24 mouse cellular contexts compared by ENCODE assay signal in the genomic region with DNA sequence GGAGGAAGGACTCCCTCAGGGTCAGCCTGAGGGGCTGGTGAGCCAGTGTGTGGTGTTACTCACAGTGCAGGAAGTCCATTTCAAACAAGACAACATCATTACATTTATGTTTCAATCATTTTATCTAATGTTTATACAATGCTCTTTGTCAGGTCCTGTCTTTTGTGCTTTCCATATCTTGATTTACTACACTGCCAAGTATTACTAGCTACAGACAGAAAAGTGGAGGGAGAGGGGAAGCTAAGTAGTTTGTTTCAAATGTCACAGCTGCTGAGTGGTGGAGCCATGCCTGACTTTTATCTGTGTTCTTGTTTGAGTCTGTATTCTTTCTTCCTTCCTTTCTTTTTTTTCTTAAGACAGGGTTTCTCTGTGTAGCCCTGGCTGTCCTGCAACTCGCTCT. TPM values are rescaled to one million over a fixed set of nuclear protein-coding genes. Genes with fewer than 3 reads are reported as not detected.
DNase-seq lines count a peak whose midpoint lies in the region; ATAC-seq and TF ChIP-seq lines count a peak whose summit lies in the region.
"Had no signal": no experiment of that assay in that cellular context is flagged by ENCODE, and none has a peak within 500 bp of the region (broad histone marks: within the 10 kb centered on the region; RNA-seq: fewer than 3 reads in every experiment).

No protein-coding gene starts in this region.

- no peak for DNase-seq in heart, adult 2 months
- no peak for DNase-seq in heart, adult 9 months (ENCODE audit: low spot score in 2 of 2)
- no peak for DNase-seq in liver, postnatal 0 days
- peak; percentile 54 for DNase-seq in lung, postnatal 0 days (ENCODE audit: low spot score)
- DNase-seq in lung, postnatal 10 days, result no peak
- DNase-seq: adrenal gland, postnatal 10 days; adrenal gland, postnatal 36 days; cerebellum, adult 18-20 months; cerebellum, adult 9-10 months; cerebellum, postnatal 14 days; gastrocnemius, postnatal 10 days; gastrocnemius, postnatal 36 days; heart, postnatal 10 days; heart, postnatal 36 days had no signal

- TF ChIP-seq CTCF in heart, adult 2 months (IDR thresholded peaks at IDR 0.05), result no peak
- no peak for TF ChIP-seq CTCF in liver, postnatal 0 days (IDR thresholded peaks at IDR 0.05; ENCODE audit: low read depth)
- no peak for TF ChIP-seq CTCF in lung, postnatal 0 days (IDR thresholded peaks at IDR 0.05)

- intact Hi-C loops in heart, adult 2 months (cut with DNase I), result no loop called here

- no peak for TF ChIP-seq EP300 in heart, adult 2 months (IDR thresholded peaks at IDR 0.05; ENCODE audit: insufficient read depth, low read depth, low read length)
- no peak for TF ChIP-seq EP300 in liver, postnatal 0 days (IDR thresholded peaks at IDR 0.05; ENCODE audit: low read depth)
- TF ChIP-seq EP300 in lung, postnatal 0 days (IDR thresholded peaks at IDR 0.05), result peak; percentile 82

- 96% methylated on average over 1 of the region's 1 CpGs for WGBS in heart, adult 2 months
- 86% methylated on average over 1 of the region's 1 CpGs for WGBS in liver, embryonic 15.5 days (ENCODE audit: insufficient replicate concordance)
- WGBS in liver, postnatal 0 days (ENCODE audit: insufficient replicate concordance), result 80% methylated on average over 1 of the region's 1 CpGs
- 72% methylated on average over 1 of the region's 1 CpGs for WGBS in lung, postnatal 0 days

- H3K9ac ChIP-seq in heart, adult 2 months (ENCODE audit: low read depth, low read length), result no peak overlapping the region
- H3K9ac ChIP-seq in liver, embryonic 15.5 days, result no peak overlapping the region
- H3K9ac ChIP-seq in liver, postnatal 0 days (replicated peaks), result no peak overlapping the region
- no peak overlapping the region for H3K9ac ChIP-seq in lung, postnatal 0 days (replicated peaks; ENCODE audit: low read depth)
- H3K9ac ChIP-seq: forebrain, embryonic 13.5 days; heart, embryonic 12.5 days; heart, embryonic 15.5 days; hindbrain, embryonic 13.5 days had no signal

- peaks cover 19% of the 10 kb centered on the region for H3K4me1 ChIP-seq in heart, adult 2 months (ENCODE audit: control insufficient read depth, insufficient read depth, low read length)
- H3K4me1 ChIP-seq in liver, embryonic 15.5 days (replicated peaks), result peaks cover 91% of the 10 kb centered on the region
- peaks cover 34% of the 10 kb centered on the region for H3K4me1 ChIP-seq in liver, postnatal 0 days (ENCODE audit: insufficient read depth)
- H3K4me1 ChIP-seq in lung, postnatal 0 days (ENCODE audit: insufficient read depth, low read depth, low read length), result peaks cover 20% of the 10 kb centered on the region

- no peaks in the 10 kb centered on the region for H3K27me3 ChIP-seq in heart, adult 2 months (ENCODE audit: control insufficient read depth, insufficient read depth, low read length)
- no peaks in the 10 kb centered on the region for H3K27me3 ChIP-seq in liver, embryonic 15.5 days
- no peaks in the 10 kb centered on the region for H3K27me3 ChIP-seq in liver, postnatal 0 days (ENCODE audit: insufficient read depth, low read length)
- no peaks in the 10 kb centered on the region for H3K27me3 ChIP-seq in lung, postnatal 0 days (replicated peaks; ENCODE audit: insufficient read depth, low read length)
- H3K27me3 ChIP-seq: forebrain, embryonic 13.5 days; heart, embryonic 12.5 days; heart, embryonic 15.5 days; hindbrain, embryonic 13.5 days; Patski had no signal

- H3K27ac ChIP-seq in heart, adult 2 months, result peak overlapping the region; percentile 20
- peak overlapping the region; percentile 61 for H3K27ac ChIP-seq in liver, embryonic 15.5 days (replicated peaks)
- H3K27ac ChIP-seq in liver, postnatal 0 days (ENCODE audit: low read depth), result no peak overlapping the region
- H3K27ac ChIP-seq in lung, postnatal 0 days (ENCODE audit: low read length), result no peak overlapping the region
- H3K27ac ChIP-seq: forebrain, embryonic 10.5 days; forebrain, embryonic 13.5 days; heart, embryonic 15.5 days; hindbrain, embryonic 10.5 days; hindbrain, embryonic 13.5 days had no signal

- no peak overlapping the region for H3K4me2 ChIP-seq in liver, embryonic 15.5 days
- H3K4me2 ChIP-seq in liver, postnatal 0 days (ENCODE audit: low read depth, low read length), result no peak overlapping the region
- no peak overlapping the region for H3K4me2 ChIP-seq in lung, postnatal 0 days (replicated peaks; ENCODE audit: low read depth, low read length)
- H3K4me2 ChIP-seq: forebrain, embryonic 13.5 days; heart, embryonic 12.5 days; heart, embryonic 15.5 days; hindbrain, embryonic 13.5 days had no signal

- H3K9me3 ChIP-seq in liver, embryonic 15.5 days (replicated peaks), result no peaks in the 10 kb centered on the region
- H3K9me3 ChIP-seq in liver, postnatal 0 days (ENCODE audit: low read length), result no peaks in the 10 kb centered on the region
- H3K9me3 ChIP-seq in lung, postnatal 0 days (ENCODE audit: low read length), result no peaks in the 10 kb centered on the region
- H3K9me3 ChIP-seq: forebrain, embryonic 13.5 days; heart, embryonic 15.5 days; hindbrain, embryonic 10.5 days; hindbrain, embryonic 13.5 days had no signal

- peaks cover 11% of the 10 kb centered on the region for H3K79me2 ChIP-seq in heart, adult 2 months (replicated peaks; ENCODE audit: control insufficient read depth, insufficient read depth, low read length)

- ATAC-seq in liver, embryonic 15.5 days (ENCODE audit: insufficient read depth), result no peak
- no peak for ATAC-seq in liver, postnatal 0 days
- ATAC-seq in lung, postnatal 0 days, result peak; percentile 5; the same call in 1 of the 2 replicates
- ATAC-seq: forebrain, embryonic 13.5 days; forebrain, embryonic 16.5 days; hindbrain, embryonic 16.5 days; Patski had no signal

- peaks cover 8% of the 10 kb centered on the region for H3K36me3 ChIP-seq in heart, adult 2 months (ENCODE audit: control insufficient read depth, insufficient read depth, low read length)
- H3K36me3 ChIP-seq in liver, embryonic 15.5 days (replicated peaks), result peaks cover 15% of the 10 kb centered on the region
- H3K36me3 ChIP-seq in liver, postnatal 0 days (replicated peaks; ENCODE audit: insufficient read depth, low read length), result no peaks in the 10 kb centered on the region; the same call in 1 of the 2 replicates
- no peaks in the 10 kb centered on the region for H3K36me3 ChIP-seq in lung, postnatal 0 days (ENCODE audit: insufficient read depth, low read length)
- H3K36me3 ChIP-seq: heart, embryonic 12.5 days; heart, embryonic 15.5 days; hindbrain, embryonic 10.5 days; hindbrain, embryonic 13.5 days had no signal

- no peak for TF ChIP-seq POLR2A in heart, adult 2 months (IDR thresholded peaks at IDR 0.05; ENCODE audit: insufficient read depth, low read depth, low read length)

- H3K4me3 ChIP-seq in heart, adult 2 months, result no peak overlapping the region
- no peak overlapping the region for H3K4me3 ChIP-seq in liver, embryonic 15.5 days (replicated peaks)
- no peak overlapping the region for H3K4me3 ChIP-seq in liver, postnatal 0 days (ENCODE audit: low read depth, low read length)
- no peak overlapping the region for H3K4me3 ChIP-seq in lung, postnatal 0 days (ENCODE audit: low read depth, low read length)
- H3K4me3 ChIP-seq: forebrain, embryonic 10.5 days; forebrain, embryonic 13.5 days; heart, embryonic 12.5 days; heart, embryonic 15.5 days; hindbrain, embryonic 10.5 days; hindbrain, embryonic 13.5 days had no signal

RNA-seq across cellular contexts. Expression of a gene that starts 5.7 kb away (rescaled TPM):
- total RNA-seq in heart, adult 2 months (2021), result 10 to 100 TPM; 26.1 to 44.6 TPM
- 25.1 and 39.2 TPM in 2 replicates for polyA plus RNA-seq in heart, adult 2 months (2012; rRNA removed)
- polyA plus RNA-seq in liver, embryonic 15.5 days (2015; fragmentation: Nextera tagmentation; extraction: Ambion mirVana), result 35.7 and 37.5 TPM in 2 replicates
- 12.1 and 15.3 TPM in 2 replicates for polyA plus RNA-seq in liver, postnatal 0 days (2015; fragmentation: Nextera tagmentation; extraction: Ambion mirVana)
- polyA plus RNA-seq in lung, postnatal 0 days (2015; fragmentation: Nextera tagmentation; extraction: Ambion mirVana), result 87.3 and 96.6 TPM in 2 replicates

Comparison
In these comparisons a context has a peak if more than half of its experiments do, and no peak if none do; other contexts are left out.
1. H3K27ac ChIP-seq: peak in heart, adult 2 months (single experiment) and liver, embryonic 15.5 days (single experiment); none in liver, postnatal 0 days (single experiment) and lung, postnatal 0 days (single experiment).